Mouse (Mus musculus): ENCODE measurements around the gene Elmod2. TPM values are rescaled to one million over a fixed set of nuclear protein-coding genes. Genes with fewer than 3 reads are reported as not detected.
"Not testable (repeated sequence)": the region's sequence is repeated elsewhere in the genome, so short reads cannot be mapped to it uniquely, and the experiment has no call there.

The Elmod2 gene
- polyA plus RNA-seq, 1 experiment from 2014 or later, result 11.9 TPM

DNA sequence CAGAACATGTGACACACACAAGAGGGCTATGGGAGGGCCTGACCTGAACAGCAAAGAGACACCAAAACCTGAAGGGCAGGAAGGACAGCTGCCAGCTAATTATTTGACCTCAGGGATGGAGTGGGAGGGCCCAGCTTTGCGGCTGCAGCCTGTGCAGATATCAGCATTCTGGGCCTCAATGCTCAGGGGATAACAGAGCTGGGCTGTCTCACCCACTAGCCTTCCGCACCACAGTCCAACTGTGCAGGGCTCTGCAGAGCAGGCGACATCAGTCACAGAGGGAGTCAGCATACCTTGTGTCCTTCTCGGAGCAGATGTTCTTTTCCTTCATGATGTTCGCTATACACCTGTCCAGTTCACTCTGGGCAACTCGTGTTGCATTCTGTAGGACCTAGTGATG, 9.9 kb downstream of the Elmod2 start:
- H3K9ac ChIP-seq, result no peak overlapping the region
- H3K36me3 ChIP-seq, result no peaks in the 10 kb centered on the region
- no peak overlapping the region for H3K4me2 ChIP-seq (replicated peaks)
- no peaks in the 10 kb centered on the region for H3K27me3 ChIP-seq (replicated peaks)
- H3K9me3 ChIP-seq, result no peaks in the 10 kb centered on the region
- no peak overlapping the region for H3K27ac ChIP-seq
- H3K4me1 ChIP-seq (replicated peaks), result no peaks in the 10 kb centered on the region
- WGBS, result 93% methylated on average over 6 of the region's 6 CpGs
- ATAC-seq, result no peak
- no peak overlapping the region for H3K4me3 ChIP-seq (replicated peaks)

DNA sequence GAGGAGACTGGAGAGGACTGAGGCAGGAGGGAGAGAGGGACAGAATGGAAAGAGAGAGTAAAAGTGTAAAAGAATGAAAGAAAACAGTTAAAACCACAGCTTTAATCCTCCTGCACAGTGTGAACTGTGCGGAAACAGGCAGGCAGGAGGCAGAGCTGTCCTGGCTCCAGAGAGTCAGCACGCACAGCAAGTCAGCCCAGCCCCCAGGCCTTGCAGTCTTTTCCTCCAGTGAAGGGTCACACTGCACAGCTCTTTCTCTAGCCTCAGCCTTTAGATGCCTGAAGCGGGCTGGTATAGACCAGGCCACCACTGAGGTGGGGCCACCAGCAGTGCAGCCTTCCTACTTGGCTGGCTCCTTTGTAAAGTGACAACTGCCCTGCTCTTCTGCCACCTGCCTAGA, 11.7 kb downstream of the Elmod2 start:
- H3K4me2 ChIP-seq (replicated peaks), result no peak overlapping the region
- no peaks in the 10 kb centered on the region for H3K4me1 ChIP-seq (replicated peaks)
- no peaks in the 10 kb centered on the region for H3K9me3 ChIP-seq
- H3K9ac ChIP-seq, result no peak overlapping the region
- no peaks in the 10 kb centered on the region for H3K27me3 ChIP-seq (replicated peaks)
- no peaks in the 10 kb centered on the region for H3K36me3 ChIP-seq
- H3K4me3 ChIP-seq (replicated peaks), result no peak overlapping the region
- 96% methylated on average over 3 of the region's 3 CpGs for WGBS
- no peak for ATAC-seq
- H3K27ac ChIP-seq, result no peak overlapping the region

DNA sequence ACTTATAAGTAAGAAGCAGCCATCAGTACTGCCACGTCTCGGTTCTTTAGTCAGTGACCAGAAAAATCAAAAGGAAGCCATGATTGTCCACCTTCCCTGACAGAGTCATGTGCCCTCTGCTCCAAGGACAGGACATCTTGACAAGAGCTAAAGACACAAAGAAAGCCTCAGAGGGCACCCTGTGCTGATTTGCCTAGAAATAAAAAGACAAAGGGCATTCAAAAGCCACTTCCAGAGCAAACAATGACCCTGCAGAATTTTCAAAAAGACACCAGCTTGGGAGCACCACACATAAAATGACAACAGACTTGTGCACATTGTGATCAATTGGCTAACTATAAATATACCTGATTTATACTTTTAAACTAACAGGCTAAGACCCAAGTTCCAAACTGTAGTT, 16.6 kb downstream of the Elmod2 start:
- Histone ChIP-seq H3K27ac (no peak overlapping the region), H3K9ac (no peak overlapping the region), H3K36me3 (no peaks in the 10 kb centered on the region), H3K4me3 (replicated peaks) (no peak overlapping the region), H3K9me3 (no peaks in the 10 kb centered on the region), H3K4me2 (replicated peaks) (no peak overlapping the region), H3K4me1 (replicated peaks) (no peaks in the 10 kb centered on the region), H3K27me3 (replicated peaks) (no peaks in the 10 kb centered on the region)
- ATAC-seq, result no peak
- WGBS, result 91% methylated on average over 2 of the region's 2 CpGs

DNA sequence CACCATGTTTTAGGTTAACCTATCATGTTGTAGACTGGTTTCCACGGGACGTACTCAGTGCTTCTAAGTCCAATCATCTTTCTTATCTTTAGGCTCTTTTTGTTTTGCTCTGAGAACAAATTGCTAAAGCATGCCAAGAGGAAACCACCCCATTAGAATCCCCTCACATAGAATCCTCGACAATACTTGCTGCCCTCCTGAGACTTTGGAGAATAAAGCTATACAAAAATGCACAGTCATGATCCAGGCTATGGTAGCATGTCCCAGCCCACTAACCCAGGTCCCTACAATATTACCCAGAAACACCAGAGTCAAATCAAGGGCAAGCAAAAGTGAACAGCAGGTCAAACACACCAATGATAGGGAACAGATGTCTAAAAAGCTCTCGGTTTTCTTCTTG, 17.2 kb downstream of the Elmod2 start:
- H3K27me3 ChIP-seq (replicated peaks); H3K36me3 ChIP-seq; H3K4me3 ChIP-seq (replicated peaks); H3K9ac ChIP-seq; H3K4me1 ChIP-seq (replicated peaks); H3K9me3 ChIP-seq; H3K27ac ChIP-seq; H3K4me2 ChIP-seq (replicated peaks); ATAC-seq: not testable (repeated sequence)
- 88% methylated on average over 4 of the region's 4 CpGs for WGBS

DNA sequence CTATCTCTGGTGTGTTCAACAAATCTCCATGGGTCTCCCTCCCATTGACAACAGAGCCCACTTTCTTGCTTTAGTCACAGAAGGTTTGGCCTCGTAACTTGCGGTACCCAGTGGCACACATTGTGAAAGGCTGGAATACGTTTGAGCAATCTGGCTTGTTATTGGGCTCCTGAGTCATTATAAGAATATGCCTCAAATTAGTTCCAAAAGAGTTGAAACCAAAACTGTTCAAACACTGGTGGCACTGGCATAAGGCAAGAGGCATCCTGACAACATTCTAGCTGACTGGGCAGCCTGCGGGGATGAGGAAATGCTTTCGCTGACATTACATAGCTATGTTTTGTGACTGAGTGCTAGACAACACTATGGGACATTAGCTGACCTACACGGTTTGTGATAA, 22.4 kb downstream of the Elmod2 start:
- Histone ChIP-seq H3K4me1 (replicated peaks) (no peaks in the 10 kb centered on the region), H3K4me3 (replicated peaks) (no peak overlapping the region), H3K9ac (no peak overlapping the region), H3K27ac (no peak overlapping the region), H3K9me3 (no peaks in the 10 kb centered on the region), H3K36me3 (no peaks in the 10 kb centered on the region), H3K4me2 (replicated peaks) (no peak overlapping the region), H3K27me3 (replicated peaks) (no peaks in the 10 kb centered on the region)
- WGBS, result 92% methylated on average over 6 of the region's 6 CpGs
- ATAC-seq, result no peak

DNA sequence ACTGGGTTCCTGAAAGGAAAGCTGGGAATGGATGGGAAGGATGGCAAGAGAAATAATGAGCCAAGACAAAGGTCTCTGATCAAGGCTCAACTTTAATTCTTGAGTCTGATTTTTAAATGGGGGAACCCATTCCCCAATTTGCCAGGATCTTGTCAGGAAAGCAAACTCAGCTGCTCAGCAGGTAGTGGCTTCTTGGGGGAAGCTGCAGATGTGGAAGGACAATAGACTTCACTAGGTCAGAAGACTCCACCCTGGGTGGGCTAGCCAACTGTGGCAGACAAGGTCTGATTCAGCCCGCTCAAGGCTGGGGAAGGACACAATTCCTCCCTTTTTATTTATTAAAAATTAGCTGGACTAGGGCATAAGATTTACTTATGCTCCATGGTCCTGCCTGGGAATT, 27.3 kb downstream of the Elmod2 start:
- Histone ChIP-seq H3K9ac (no peak overlapping the region), H3K27ac (no peak overlapping the region), H3K36me3 (no peaks in the 10 kb centered on the region), H3K4me1 (replicated peaks) (no peaks in the 10 kb centered on the region), H3K27me3 (replicated peaks) (no peaks in the 10 kb centered on the region), H3K4me3 (replicated peaks) (no peak overlapping the region), H3K9me3 (no peaks in the 10 kb centered on the region), H3K4me2 (replicated peaks) (no peak overlapping the region)
- WGBS, result 88% methylated on average over 1 of the region's 1 CpGs
- ATAC-seq, result no peak

DNA sequence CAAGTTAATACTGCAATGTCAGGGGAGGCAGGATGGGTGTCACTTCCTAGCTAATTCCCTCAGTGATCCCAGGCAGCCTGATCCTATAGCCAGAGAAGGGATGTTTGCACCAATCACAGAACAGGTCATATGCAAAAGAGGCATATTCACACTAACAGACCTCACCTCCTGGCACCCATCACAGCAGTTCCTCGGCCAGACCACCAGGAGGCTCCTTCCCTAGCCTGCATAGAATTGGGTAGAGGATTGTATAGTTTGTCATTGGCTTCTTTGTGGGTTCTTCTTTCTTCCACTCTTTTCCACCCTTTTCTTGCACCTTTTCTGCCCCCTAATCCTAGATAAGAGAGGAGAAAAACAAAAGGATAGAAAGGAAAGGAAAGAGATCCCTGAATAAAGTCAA, 32.2 kb downstream of the Elmod2 start:
- Histone ChIP-seq H3K27ac (no peak overlapping the region), H3K4me1 (replicated peaks) (no peaks in the 10 kb centered on the region), H3K9me3 (no peaks in the 10 kb centered on the region), H3K4me3 (replicated peaks) (no peak overlapping the region), H3K9ac (no peak overlapping the region), H3K36me3 (no peaks in the 10 kb centered on the region), H3K4me2 (replicated peaks) (no peak overlapping the region), H3K27me3 (replicated peaks) (no peaks in the 10 kb centered on the region)
- no peak for ATAC-seq
- WGBS, result 55% methylated on average over 1 of the region's 1 CpGs

DNA sequence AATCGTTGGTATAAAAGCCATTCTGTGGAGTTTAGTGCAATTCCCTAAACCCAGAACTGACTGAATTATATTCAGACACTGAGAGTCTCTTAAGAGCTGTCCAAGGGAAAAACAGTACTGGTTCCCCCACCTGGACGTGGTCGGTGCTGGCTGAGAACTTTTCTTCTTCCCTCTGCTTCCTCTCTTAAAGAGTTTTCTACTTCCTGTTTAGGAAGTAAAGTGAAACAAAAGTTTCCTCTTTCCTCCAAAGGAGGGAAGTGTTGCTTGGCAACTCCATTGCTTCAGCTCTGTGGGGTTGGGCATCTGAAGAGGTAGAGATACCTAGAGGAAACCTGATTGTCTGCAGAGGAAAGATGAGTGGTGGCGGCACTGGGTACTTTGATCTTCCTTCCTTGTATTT, 34.9 kb downstream of the Elmod2 start:
- H3K36me3 ChIP-seq, result no peaks in the 10 kb centered on the region
- 52% methylated on average over 4 of the region's 4 CpGs for WGBS
- no peak for ATAC-seq

DNA sequence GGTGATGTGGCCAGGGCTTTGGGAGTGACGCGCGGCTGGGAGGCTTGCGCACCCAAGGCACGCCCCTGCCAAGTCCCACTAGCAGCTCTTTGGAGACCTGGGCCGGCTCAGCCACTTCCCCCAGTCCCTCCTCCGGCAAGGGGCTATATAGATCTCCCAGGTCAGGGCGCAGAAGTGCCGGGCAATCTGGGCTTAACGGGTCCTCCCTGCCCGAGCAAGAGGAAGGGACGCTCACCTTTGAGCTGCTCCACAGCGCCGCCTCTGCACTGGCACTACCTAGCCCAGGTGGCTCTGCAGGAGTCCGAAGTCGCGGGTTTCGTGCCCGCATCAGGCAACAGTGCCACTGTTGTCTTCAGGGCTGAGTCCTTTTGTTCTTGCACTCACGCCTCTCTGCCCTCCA, 42.1 kb downstream of the Elmod2 start, which contains the start of gene Ucp1:
TSS of gene Ucp1 (plus strand) at position 177 of the 400 bp plus-strand sequence.
- no peak within 1 kb of the TSS for H3K9ac ChIP-seq
- peaks cover 14% of the 10 kb centered on the region for H3K27me3 ChIP-seq (replicated peaks)
- peak within 1 kb of the TSS; percentile 30 for H3K4me3 ChIP-seq (replicated peaks)
- H3K36me3 ChIP-seq, result no peaks in the 10 kb centered on the region
- H3K27ac ChIP-seq, result no peak within 1 kb of the TSS
- H3K4me2 ChIP-seq (replicated peaks), result peak within 1 kb of the TSS; percentile 63
- peak; percentile 41; the same call in 1 of the 2 replicates for ATAC-seq
- WGBS, result 3% methylated on average over 20 of the region's 20 CpGs
- no peaks in the 10 kb centered on the region for H3K9me3 ChIP-seq
- H3K4me1 ChIP-seq (replicated peaks), result 0 out of 2 replicates have a peak, but pooled peaks cover 5% of the 10 kb centered on the region

More for the DNA sequence above, 34.9 kb downstream of the Elmod2 start:
- no peak overlapping the region for H3K4me3 ChIP-seq (replicated peaks)
- no peaks in the 10 kb centered on the region for H3K9me3 ChIP-seq
- no peaks in the 10 kb centered on the region for H3K4me1 ChIP-seq (replicated peaks)
- H3K27ac ChIP-seq, result no peak overlapping the region
- no peak overlapping the region for H3K9ac ChIP-seq
- no peaks in the 10 kb centered on the region for H3K27me3 ChIP-seq (replicated peaks)
- no peak overlapping the region for H3K4me2 ChIP-seq (replicated peaks)

DNA sequence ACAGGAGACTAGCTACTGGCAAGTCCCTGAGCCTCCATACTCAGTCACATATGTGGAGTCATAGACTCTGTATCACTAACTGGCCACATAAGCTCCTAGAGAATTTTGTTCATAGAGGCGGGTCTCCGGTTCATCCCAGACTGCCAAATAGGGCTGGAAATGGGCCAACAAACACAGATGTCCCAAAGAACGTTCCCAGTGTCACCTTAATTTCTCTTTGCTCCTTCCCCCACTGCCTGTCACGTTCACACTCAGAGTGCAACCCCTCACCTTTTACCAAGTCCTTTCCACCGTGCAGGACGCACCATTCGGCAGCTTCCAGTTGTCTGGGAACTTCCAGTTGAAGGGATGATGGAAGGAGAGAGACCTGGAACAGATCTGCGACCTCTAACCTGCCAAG, 46.9 kb downstream of the Elmod2 start:
- WGBS, result 80% methylated on average over 8 of the region's 8 CpGs
- peaks cover 10% of the 10 kb centered on the region for H3K27me3 ChIP-seq (replicated peaks)
- H3K4me2 ChIP-seq (replicated peaks), result no peak overlapping the region
- no peak for ATAC-seq
- no peak overlapping the region for H3K27ac ChIP-seq
- H3K9me3 ChIP-seq, result no peaks in the 10 kb centered on the region
- H3K36me3 ChIP-seq, result no peaks in the 10 kb centered on the region
- no peak overlapping the region for H3K4me3 ChIP-seq (replicated peaks)
- no peak overlapping the region for H3K9ac ChIP-seq
- 0 out of 2 replicates have a peak, but pooled peaks cover 5% of the 10 kb centered on the region for H3K4me1 ChIP-seq (replicated peaks)

DNA sequence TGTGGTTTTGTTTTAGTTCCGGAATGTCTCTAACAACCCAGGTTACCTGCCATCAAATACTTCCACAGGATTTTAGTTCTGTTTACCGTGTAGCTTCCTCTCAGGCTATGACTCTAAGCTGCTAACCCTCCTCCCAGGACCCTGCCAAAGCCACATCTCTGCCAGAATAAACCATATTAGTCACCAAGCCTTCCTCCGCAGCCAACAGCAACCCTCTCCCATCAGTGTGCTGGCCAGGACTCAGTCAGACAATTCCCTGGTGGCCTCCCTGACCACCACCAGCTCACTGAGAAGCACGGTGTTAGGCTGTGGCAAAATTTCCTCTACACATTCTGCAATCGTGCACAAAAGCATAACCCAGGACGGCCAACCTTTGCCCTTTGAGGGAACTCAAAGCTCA, 53.9 kb downstream of the Elmod2 start:
- Histone ChIP-seq H3K9ac (no peak overlapping the region), H3K9me3 (no peaks in the 10 kb centered on the region), H3K27ac (no peak overlapping the region), H3K4me3 (replicated peaks) (no peak overlapping the region), H3K4me1 (replicated peaks) (no peaks in the 10 kb centered on the region), H3K4me2 (replicated peaks) (no peak overlapping the region), H3K27me3 (replicated peaks) (no peaks in the 10 kb centered on the region), H3K36me3 (no peaks in the 10 kb centered on the region)
- no peak for ATAC-seq
- 80% methylated on average over 6 of the region's 6 CpGs for WGBS

DNA sequence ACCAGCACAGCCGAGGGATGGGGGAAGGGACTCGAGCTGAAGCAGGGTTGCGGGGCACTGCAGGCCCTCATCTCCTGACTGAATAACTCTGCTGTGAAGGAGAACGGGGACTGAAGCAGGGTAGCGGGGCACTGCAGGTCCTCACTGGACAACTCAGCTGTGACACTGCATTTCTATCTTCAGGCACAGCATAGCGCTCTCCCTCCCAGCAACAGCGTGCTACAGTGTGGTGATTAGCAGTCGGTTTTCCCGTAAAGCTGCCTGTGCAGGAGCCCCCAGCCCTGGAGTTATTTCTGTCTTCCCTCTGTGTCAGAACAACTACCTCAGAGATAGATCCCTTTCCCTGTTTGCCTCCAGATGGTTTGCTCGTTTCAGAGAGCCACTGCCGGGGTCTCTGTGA, 57.8 kb downstream of the Elmod2 start:
- Histone ChIP-seq H3K4me1 (replicated peaks) (no peaks in the 10 kb centered on the region), H3K4me3 (replicated peaks) (no peak overlapping the region), H3K4me2 (replicated peaks) (no peak overlapping the region), H3K27me3 (replicated peaks) (no peaks in the 10 kb centered on the region), H3K9me3 (no peaks in the 10 kb centered on the region), H3K27ac (no peak overlapping the region), H3K36me3 (no peaks in the 10 kb centered on the region), H3K9ac (no peak overlapping the region)
- 56% methylated on average over 11 of the region's 11 CpGs for whole genome bisulfite sequencing
- ATAC-seq, result no peak

DNA sequence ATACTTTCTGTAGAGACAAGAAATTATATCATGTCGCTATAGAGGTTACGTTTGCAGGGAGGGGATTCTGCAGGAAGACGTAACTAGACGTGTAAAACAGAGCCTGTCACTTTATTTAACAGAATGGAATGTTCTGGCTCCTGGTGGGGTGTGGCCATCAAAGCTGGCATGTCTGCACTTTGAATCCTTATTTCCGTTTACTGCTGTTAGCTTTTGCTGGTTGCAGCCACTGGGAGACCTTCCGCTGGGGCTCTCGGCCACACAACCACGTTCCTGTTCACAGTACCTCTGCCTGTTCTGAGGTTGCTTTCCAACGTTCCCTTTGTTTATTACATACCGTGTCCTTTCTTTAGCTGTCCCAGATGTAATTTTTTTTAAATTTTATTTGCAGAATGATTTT, 59.8 kb downstream of the Elmod2 start:
- Histone ChIP-seq H3K27me3 (replicated peaks) (no peaks in the 10 kb centered on the region), H3K27ac (no peak overlapping the region), H3K9me3 (no peaks in the 10 kb centered on the region), H3K9ac (no peak overlapping the region), H3K4me3 (replicated peaks) (no peak overlapping the region), H3K4me1 (replicated peaks) (no peaks in the 10 kb centered on the region), H3K4me2 (replicated peaks) (no peak overlapping the region), H3K36me3 (no peaks in the 10 kb centered on the region)
- 48% methylated on average over 10 of the region's 10 CpGs for WGBS
- peak; percentile 80 for ATAC-seq

All from intestine, embryonic 15.5 days (tissue).